Mouse (Mus musculus) megakaryocyte-erythroid progenitor cell, adult 5 weeks (primary cell): ENCODE data around the gene Gm3336. TPM values are rescaled to one million over a fixed set of nuclear protein-coding genes. Genes with fewer than 3 reads are reported as not detected.

Source experiments
- polyA plus RNA-seq: library from polyadenylated mRNA; stranded (reverse); fragments of >175 nt; gene quantifications from 2 replicates; pipeline ENCODE4 v1.2.3, GENCODE M21; 2012

Gene Gm3336
- polyA plus RNA-seq: 0.15 TPM in 1 of 2 replicates, not detected in the other

GRCm38 (mm10) chr8:70718297-70718696 is at the start of gene Gm3336:
Gene Gm3336 (plus strand): TSS chr8:70718543.

GRCm38 (mm10) chr8:70673079-70673856 is 45.1 kb upstream of the Gm3336 start, which contains the start of gene Lsm4:
Gene Lsm4 (plus strand): TSS chr8:70673248.

GRCm38 (mm10) chr8:70698310-70699109 is 19.8 kb upstream of the Gm3336 start, which contains the start of gene Jund:
Gene Jund (plus strand): TSS chr8:70698949.

GRCm38 (mm10) chr8:70703287-70703686 is 15.1 kb upstream of the Gm3336 start, which contains the start of gene Iqcn:
Gene Iqcn (plus strand): TSS chr8:70703457.

GRCm38 (mm10) chr8:70723486-70724210 is 5.3 kb downstream of the Gm3336 start, which contains the start of gene Pde4c:
Gene Pde4c (plus strand): TSS chr8:70723720.

GRCm38 (mm10) chr8:70754043-70754870 is 35.9 kb downstream of the Gm3336 start, which contains the start of gene Rab3a:
Gene Rab3a (plus strand): TSS chr8:70754679.

GRCm38 (mm10) chr8:70760775-70761406 is 42.5 kb downstream of the Gm3336 start, which contains the start of gene Mpv17l2:
Gene Mpv17l2 (minus strand): TSS chr8:70760946.

Other genes with a start within 250 kb of the Gm3336 start
- gene Klhl26, start 241.6 kb upstream of the Gm3336 start, polyA plus RNA-seq: 5.9 and 6.5 TPM in 2 replicates
- gene Tmem59l, start 231.2 kb upstream of the Gm3336 start, polyA plus RNA-seq: 0.12 and 0.15 TPM in 2 replicates
- gene Crlf1, start 225.4 kb upstream of the Gm3336 start, polyA plus RNA-seq: 0.46 and 1.1 TPM in 2 replicates
- gene Rex1bd, start 211.8 kb upstream of the Gm3336 start, polyA plus RNA-seq: 205 and 212 TPM in 2 replicates
- gene Uba52, start 207.7 kb upstream of the Gm3336 start, polyA plus RNA-seq: 969 and 1,011 TPM in 2 replicates
- gene Fkbp8, start 190.8 kb upstream of the Gm3336 start, polyA plus RNA-seq: 975 and 1,046 TPM in 2 replicates
- 60.7 and 64.0 TPM in 2 replicates for gene Kxd1, start 190.6 kb upstream of the Gm3336 start, polyA plus RNA-seq
- gene Ell, start 179.1 kb upstream of the Gm3336 start, polyA plus RNA-seq: 51.7 and 61.3 TPM in 2 replicates
- gene Isyna1, start 124.2 kb upstream of the Gm3336 start, polyA plus RNA-seq: 264 and 274 TPM in 2 replicates
- gene Ssbp4, start 109.7 kb upstream of the Gm3336 start, polyA plus RNA-seq: 1,201 and 1,308 TPM in 2 replicates
- gene Lrrc25, start 102.4 kb upstream of the Gm3336 start, polyA plus RNA-seq: 11.8 and 21.0 TPM in 2 replicates
- gene Gdf15, start 86.1 kb upstream of the Gm3336 start, polyA plus RNA-seq: 13.6 and 15.1 TPM in 2 replicates
- gene Pgpep1, start 58.2 kb upstream of the Gm3336 start, polyA plus RNA-seq: 1.8 and 2.6 TPM in 2 replicates
- 583 and 668 TPM in 2 replicates for gene Lsm4, start 45.3 kb upstream of the Gm3336 start, polyA plus RNA-seq
- 3,053 and 3,449 TPM in 2 replicates for gene Jund, start 19.6 kb upstream of the Gm3336 start, polyA plus RNA-seq
- gene Iqcn, start 15.1 kb upstream of the Gm3336 start, polyA plus RNA-seq: 0.71 and 1.9 TPM in 2 replicates
- gene Pde4c, start 5.2 kb downstream of the Gm3336 start, polyA plus RNA-seq: 3.5 and 3.6 TPM in 2 replicates
- gene Rab3a, start 36.1 kb downstream of the Gm3336 start, polyA plus RNA-seq: 7.4 and 8.1 TPM in 2 replicates
- gene Mpv17l2, start 42.4 kb downstream of the Gm3336 start, polyA plus RNA-seq: 75.0 and 90.1 TPM in 2 replicates
- 69.9 and 78.3 TPM in 2 replicates for gene Pik3r2, start 58.2 kb downstream of the Gm3336 start, polyA plus RNA-seq
- gene Mast3, start 86.5 kb downstream of the Gm3336 start, polyA plus RNA-seq: 424 and 485 TPM in 2 replicates
- gene Il12rb1, start 89.9 kb downstream of the Gm3336 start, polyA plus RNA-seq: 1.7 and 2.9 TPM in 2 replicates
- gene Arrdc2, start 121.2 kb downstream of the Gm3336 start, polyA plus RNA-seq: 33.6 and 35.8 TPM in 2 replicates
- gene Kcnn1, start 144.7 kb downstream of the Gm3336 start, polyA plus RNA-seq: 0.57 and 0.83 TPM in 2 replicates
- 198 and 237 TPM in 2 replicates for gene Ccdc124, start 155.4 kb downstream of the Gm3336 start, polyA plus RNA-seq
- 0.14 and 0.16 TPM in 2 replicates for gene Slc5a5, start 174.2 kb downstream of the Gm3336 start, polyA plus RNA-seq
- gene Rpl18a, start 178.9 kb downstream of the Gm3336 start, polyA plus RNA-seq: 5,488 and 6,564 TPM in 2 replicates
- gene Map1s, start 187.4 kb downstream of the Gm3336 start, polyA plus RNA-seq: 112 and 120 TPM in 2 replicates